Mouse (Mus musculus) liver, adult 2 months (tissue): Measurements from ENCODE around the gene Col4a1. TPM values are rescaled to one million over a fixed set of nuclear protein-coding genes. Genes with fewer than 3 reads are reported as not detected.

Source experiments
- DNase-seq: peaks from one replicate; pipeline ENCODE4 v3.0.0-alpha.2; 2011; ENCODE audit warnings: low read depth, low spot score; ENCODE audit errors: extremely low read depth
- H3K27ac ChIP-seq: fragments of 200-500 bp; replicated peaks from 2 replicates; pipeline ENCODE4 v1.5.1; 2012; ENCODE audit warnings: low read depth, mild to moderate bottlenecking, control low read depth, inconsistent platforms, low read length; ENCODE audit not compliant: insufficient read depth
- H3K27me3 ChIP-seq: fragments of 200-500 bp; 2 replicates; pipeline ENCODE4 v1.6.1; 2012; ENCODE audit warnings: mild to moderate bottlenecking, moderate library complexity, low read length, inconsistent platforms; ENCODE audit not compliant: control insufficient read depth, insufficient read depth
- H3K36me3 ChIP-seq: fragments of 200-500 bp; 2 replicates; pipeline ENCODE4 v1.6.1; 2012; ENCODE audit warnings: low read length, inconsistent platforms; ENCODE audit not compliant: control insufficient read depth, insufficient read depth
- H3K4me1 ChIP-seq: fragments of 200-500 bp; 2 replicates; pipeline ENCODE4 v1.6.1; 2011; ENCODE audit warnings: low read length; ENCODE audit not compliant: control insufficient read depth, insufficient read depth
- H3K4me3 ChIP-seq: fragments of 200-500 bp; 2 replicates; pipeline ENCODE4 v1.5.1; 2011; ENCODE audit warnings: low read depth, mild to moderate bottlenecking, control low read depth, low read length, moderate library complexity; ENCODE audit not compliant: insufficient read depth
- H3K79me2 ChIP-seq: fragments of 200-500 bp; 2 replicates; pipeline ENCODE4 v1.6.1; 2012; ENCODE audit warnings: inconsistent platforms, mild to moderate bottlenecking, low read length, moderate library complexity; ENCODE audit not compliant: control insufficient read depth, insufficient read depth
- H3K9ac ChIP-seq: fragments of 200-500 bp; 2 replicates; pipeline ENCODE4 v1.6.1; 2012; ENCODE audit warnings: low read depth, mild to moderate bottlenecking, control low read depth, inconsistent platforms, low read length
- CTCF ChIP-seq: fragments of 200-500 bp; IDR thresholded peaks from 2 replicates; pipeline ENCODE4 v1.5.1; 2011; ENCODE audit warnings: low read depth, low read length, control low read depth
- POLR2A ChIP-seq: fragments of 200-500 bp; IDR thresholded peaks from 2 replicates; pipeline ENCODE4 v1.6.1; 2011; ENCODE audit warnings: low read length, control low read depth; ENCODE audit not compliant: insufficient read depth; ENCODE audit errors: extremely low read depth
- WGBS: fragments of 180-500 bp; shearing (Covaris S2); methylation state at CpG from one replicate; pipeline ENCODE4 v1.1.7; 2018; 5-methylcytosine and 5-hydroxymethylcytosine counted together
- polyA plus RNA-seq: library from polyadenylated mRNA; depleted of rRNA; stranded (reverse); fragments of >200 nt; gene quantifications from 2 replicates; pipeline ENCODE4 v1.2.3, GENCODE M21; 2012
- total RNA-seq: library from RNA; depleted of rRNA; stranded (reverse); fragments of >200 nt; gene quantifications from 2 replicates; pipeline ENCODE4 v1.2.3, GENCODE M21; 2014

Col4a1 gene
- total and polyA plus RNA-seq, 2 experiments, result 25.7 to 29.1 TPM

DNA sequence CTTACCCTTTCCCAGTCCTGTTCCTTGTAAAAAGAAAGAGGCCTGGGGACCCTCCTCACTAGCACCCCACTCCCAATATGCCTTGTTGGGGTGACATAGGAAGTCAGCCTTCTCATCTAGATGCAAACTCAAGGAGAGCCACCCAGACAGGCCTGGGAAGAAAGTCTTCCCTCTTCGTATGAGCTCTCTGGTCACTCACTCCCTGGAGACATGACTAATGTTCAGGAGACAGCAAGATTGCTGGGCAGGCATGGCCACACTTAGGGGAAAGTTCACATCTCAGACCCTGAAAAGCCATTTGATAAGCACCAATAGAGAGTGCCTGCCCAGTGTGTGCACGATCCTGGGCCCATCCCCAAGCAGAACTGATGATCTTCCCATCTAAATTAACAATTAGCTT, 2.6 kb downstream of the Col4a1 start:
- Histone ChIP-seq H3K27me3 (no peaks in the 10 kb centered on the region), H3K4me1 (peaks cover 6% of the 10 kb centered on the region), H3K9ac (no peak overlapping the region), H3K4me3 (no peak overlapping the region), H3K79me2 (peaks cover 12% of the 10 kb centered on the region; the same call in 1 of the 2 replicates), H3K36me3 (no peaks in the 10 kb centered on the region), H3K27ac (no peak overlapping the region)
- DNase-seq, result no peak
- WGBS, result 71% methylated on average over 2 of the region's 2 CpGs
- TF ChIP-seq POLR2A, result no peak
- no peak for TF ChIP-seq CTCF

DNA sequence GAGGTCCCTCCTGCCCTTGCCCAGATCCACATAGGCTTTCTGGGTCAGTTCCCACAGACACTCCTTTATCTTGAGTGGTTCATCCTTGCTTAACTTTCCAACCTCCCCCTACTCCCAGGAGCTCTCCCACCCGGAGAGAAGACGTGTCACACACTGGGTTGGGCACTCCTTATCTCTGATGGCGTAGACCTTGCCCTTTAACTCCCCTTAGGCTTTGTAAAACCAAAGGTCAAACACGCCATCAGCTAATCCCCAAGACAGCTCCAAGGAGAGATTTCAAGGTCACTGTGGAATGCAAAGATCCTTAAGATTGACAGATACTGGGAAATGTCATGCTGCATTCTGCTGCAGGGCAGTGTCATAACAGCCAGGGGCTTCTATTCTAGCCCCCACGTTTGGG, 3.4 kb downstream of the Col4a1 start:
- no peak overlapping the region for H3K4me3 ChIP-seq
- H3K9ac ChIP-seq, result no peak overlapping the region
- H3K27me3 ChIP-seq, result no peaks in the 10 kb centered on the region
- 64% methylated on average over 5 of the region's 5 CpGs for WGBS
- peaks cover 6% of the 10 kb centered on the region for H3K4me1 ChIP-seq
- no peaks in the 10 kb centered on the region for H3K36me3 ChIP-seq
- peaks cover 8% of the 10 kb centered on the region; the same call in 1 of the 2 replicates for H3K79me2 ChIP-seq
- no peak for DNase-seq
- TF ChIP-seq CTCF, result no peak
- no peak for TF ChIP-seq POLR2A
- no peak overlapping the region for H3K27ac ChIP-seq

DNA sequence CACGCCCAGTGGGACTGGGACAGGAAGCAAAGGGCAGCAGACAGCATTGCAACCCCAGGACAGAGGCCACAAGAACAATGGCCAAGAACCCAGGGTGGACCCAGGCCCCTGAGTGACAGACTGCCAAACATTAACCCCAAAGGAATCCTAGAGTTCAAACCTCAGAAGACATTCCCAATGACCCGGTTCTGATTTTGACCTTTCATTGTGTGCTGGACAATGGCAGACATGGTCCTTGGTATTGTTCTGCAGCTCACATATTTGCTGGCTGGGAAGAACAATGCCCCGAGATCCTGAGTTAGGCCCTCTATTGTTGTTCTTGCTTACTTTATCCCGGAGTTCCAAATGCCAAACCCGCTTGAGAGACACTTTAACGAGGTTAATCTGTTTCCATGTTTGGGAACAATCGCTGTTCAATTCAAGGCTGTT, 4.0 kb downstream of the Col4a1 start:
- Histone ChIP-seq H3K27me3 (no peaks in the 10 kb centered on the region), H3K9ac (no peak overlapping the region), H3K27ac (no peak overlapping the region), H3K36me3 (no peaks in the 10 kb centered on the region), H3K4me3 (no peak overlapping the region), H3K4me1 (peaks cover 5% of the 10 kb centered on the region), H3K79me2 (peaks cover 5% of the 10 kb centered on the region; the same call in 1 of the 2 replicates)
- DNase-seq, result no peak
- TF ChIP-seq CTCF (no peak), POLR2A (no peak)
- 66% methylated on average over 7 of the region's 7 CpGs for WGBS

DNA sequence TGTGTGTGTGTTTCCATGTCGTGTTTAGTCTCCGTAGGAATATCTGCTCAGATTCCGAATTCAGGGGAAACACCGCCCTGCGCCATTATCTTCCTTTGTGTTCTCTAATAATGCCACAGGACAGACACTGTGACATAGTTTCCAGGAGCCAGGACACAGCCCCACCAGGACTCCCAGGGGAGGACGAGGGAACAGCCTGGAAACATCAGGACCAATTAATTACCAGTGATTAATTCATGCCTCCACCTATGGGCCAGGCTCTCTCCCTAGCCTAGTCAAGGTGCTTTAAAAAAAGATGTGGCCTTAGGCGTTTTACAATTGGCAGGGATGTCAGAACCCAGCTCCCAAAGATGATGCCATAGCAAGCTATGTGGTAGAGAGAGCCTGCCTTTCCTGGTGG, 5.2 kb downstream of the Col4a1 start:
- no peak for DNase-seq
- WGBS, result 90% methylated on average over 7 of the region's 7 CpGs
- TF ChIP-seq CTCF, result no peak
- TF ChIP-seq POLR2A, result no peak
- Histone ChIP-seq H3K27me3 (no peaks in the 10 kb centered on the region), H3K4me1 (0 out of 2 replicates have a peak, but pooled peaks cover 1% of the 10 kb centered on the region), H3K36me3 (no peaks in the 10 kb centered on the region), H3K4me3 (no peak overlapping the region), H3K9ac (no peak overlapping the region), H3K27ac (no peak overlapping the region), H3K79me2 (peaks cover 2% of the 10 kb centered on the region; the same call in 1 of the 2 replicates)

DNA sequence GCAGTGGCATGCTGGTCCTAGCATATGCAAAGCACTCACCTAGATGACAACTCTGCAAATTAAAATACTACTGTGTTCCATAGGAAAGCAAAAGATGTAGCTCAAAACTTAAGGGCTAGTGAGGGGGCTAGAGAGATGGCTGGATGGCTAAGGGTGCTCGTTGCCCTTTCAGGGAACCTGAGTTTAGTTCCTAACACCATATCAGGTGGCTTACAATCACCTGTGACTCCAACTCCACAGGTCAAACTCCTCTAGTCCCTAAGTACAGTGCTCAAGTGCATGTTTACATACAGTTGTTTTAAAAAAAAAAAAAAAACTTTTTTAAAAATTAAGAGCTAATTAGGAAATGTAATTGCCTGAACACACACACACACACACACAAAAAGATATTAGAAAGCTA, 7.1 kb downstream of the Col4a1 start:
- DNase-seq, result peak; percentile 19
- 41% methylated on average over 1 of the region's 1 CpGs for WGBS
- Histone ChIP-seq H3K27me3 (no peaks in the 10 kb centered on the region), H3K79me2 (peaks cover 2% of the 10 kb centered on the region; the same call in 1 of the 2 replicates), H3K9ac (no peak overlapping the region), H3K4me3 (no peak overlapping the region), H3K36me3 (no peaks in the 10 kb centered on the region), H3K27ac (no peak overlapping the region), H3K4me1 (0 out of 2 replicates have a peak, but pooled peaks cover 1% of the 10 kb centered on the region)
- TF ChIP-seq CTCF (no peak), POLR2A (no peak)

DNA sequence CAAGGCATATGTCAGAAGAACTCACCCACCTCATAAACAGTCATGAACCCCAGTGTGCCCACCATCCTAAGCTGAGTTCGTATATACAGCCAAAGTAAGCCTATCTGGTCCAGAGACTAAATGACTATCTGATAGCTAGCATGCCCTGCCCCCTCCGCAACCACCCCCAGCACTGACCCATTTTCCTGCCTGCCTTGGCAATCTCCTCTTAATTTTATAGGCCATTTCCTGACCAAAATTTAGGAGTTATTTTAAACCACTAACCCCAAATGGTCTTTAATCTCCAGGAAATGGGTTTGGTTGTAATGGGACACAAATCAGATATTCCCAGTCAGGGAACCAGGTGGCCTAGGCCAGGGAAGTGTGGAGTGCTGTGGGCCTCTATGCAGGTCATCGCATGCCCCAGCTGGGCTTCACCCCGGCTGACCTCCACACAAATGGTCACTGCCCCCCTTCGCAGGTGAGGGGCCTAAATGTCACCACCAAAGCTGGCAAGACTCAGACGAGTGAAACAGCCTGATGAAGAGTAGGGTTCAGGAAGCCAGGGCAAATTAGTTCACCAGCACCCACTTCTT, 8.5 kb downstream of the Col4a1 start:
- TF ChIP-seq CTCF (no peak), POLR2A (no peak)
- DNase-seq, result no peak
- H3K4me1 ChIP-seq, result 0 out of 2 replicates have a peak, but pooled peaks cover 1% of the 10 kb centered on the region
- WGBS, result 82% methylated on average over 6 of the region's 6 CpGs
- H3K36me3 ChIP-seq, result no peaks in the 10 kb centered on the region
- no peaks in the 10 kb centered on the region for H3K27me3 ChIP-seq
- H3K9ac ChIP-seq, result no peak overlapping the region
- H3K79me2 ChIP-seq, result no peaks in the 10 kb centered on the region; the same call in 1 of the 2 replicates
- H3K27ac ChIP-seq, result no peak overlapping the region
- no peak overlapping the region for H3K4me3 ChIP-seq
